Mouse (Mus musculus) CD4-positive, CD25-positive, alpha-beta regulatory T cell, adult 2 months (primary cell): ENCODE results near the gene Gemin4.
A peak's percentile ranks its signal among the peaks of the same experiment; 100 is the strongest.

ENCODE experiments used
- DNase-seq: peaks from one replicate; pipeline ENCODE4 v3.0.0-alpha.2; 2012; ENCODE audit warnings: low read depth, low spot score

Gemin4 gene

GRCm38 (mm10) chr11:76217390-76217800, at the start of gene Gemin4, which contains the start of gene Dbil5:
Gemin4 (minus strand) TSS chr11:76217664.
Dbil5 (plus strand) TSS chr11:76217608.
- DNase-seq: peak; percentile 100

DNA sequence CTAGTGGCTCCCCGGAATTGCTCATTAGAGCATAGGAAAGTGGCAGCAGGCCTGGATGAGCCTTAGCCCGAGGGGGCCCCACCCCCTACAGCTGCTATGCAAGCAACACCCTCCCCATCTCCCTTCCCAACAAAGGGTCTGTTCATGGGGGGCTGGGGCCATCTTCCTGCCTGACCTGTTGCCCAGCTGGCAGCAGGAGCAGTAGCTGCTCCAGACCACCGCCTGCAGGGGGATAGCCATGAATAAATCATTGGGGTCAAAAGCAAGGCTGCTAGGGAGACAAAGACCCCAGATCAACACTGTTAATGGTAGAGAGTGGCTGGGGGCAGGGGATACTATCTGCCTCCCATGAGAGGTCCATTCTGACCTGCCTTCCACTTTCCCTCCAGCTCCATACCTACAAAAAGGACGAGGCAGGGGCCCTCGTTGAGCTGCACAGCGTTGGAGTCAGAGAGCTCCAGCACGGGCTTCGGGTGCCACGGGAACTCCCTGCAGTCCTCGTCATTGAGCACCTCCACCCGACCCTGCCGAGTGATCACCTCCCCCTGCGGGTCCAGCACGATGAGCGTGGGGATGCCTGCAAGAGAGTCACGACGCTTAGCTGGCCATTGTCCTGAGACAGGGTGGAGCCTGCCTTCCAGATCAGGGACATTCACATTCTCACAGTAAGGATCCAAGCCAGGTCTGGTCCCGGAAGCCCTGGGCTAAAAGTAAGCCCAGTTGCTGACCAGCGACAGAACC, 45.3 kb upstream of the Gemin4 start:
- no peak for DNase-seq

DNA sequence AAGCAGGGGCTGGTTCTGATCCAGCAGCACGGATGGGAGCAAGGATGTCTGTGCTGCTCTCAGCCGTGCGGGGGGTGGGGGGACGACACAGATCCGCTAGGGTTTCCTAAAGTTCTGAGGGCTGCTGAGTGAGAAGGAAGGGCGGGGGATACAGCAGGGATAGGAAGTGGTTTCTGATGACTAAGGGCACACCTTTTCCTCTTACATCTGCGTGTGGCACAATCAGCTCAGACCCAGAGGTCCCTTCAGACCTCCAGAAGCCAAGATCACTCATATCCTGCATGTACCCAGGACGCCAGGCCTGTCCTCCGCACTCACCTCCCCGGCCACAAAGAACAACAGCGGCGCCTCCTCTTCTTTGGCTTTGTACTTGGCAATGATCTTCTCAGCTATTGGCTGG, 43.8 kb upstream of the Gemin4 start:
- DNase-seq: peak; percentile 53

DNA sequence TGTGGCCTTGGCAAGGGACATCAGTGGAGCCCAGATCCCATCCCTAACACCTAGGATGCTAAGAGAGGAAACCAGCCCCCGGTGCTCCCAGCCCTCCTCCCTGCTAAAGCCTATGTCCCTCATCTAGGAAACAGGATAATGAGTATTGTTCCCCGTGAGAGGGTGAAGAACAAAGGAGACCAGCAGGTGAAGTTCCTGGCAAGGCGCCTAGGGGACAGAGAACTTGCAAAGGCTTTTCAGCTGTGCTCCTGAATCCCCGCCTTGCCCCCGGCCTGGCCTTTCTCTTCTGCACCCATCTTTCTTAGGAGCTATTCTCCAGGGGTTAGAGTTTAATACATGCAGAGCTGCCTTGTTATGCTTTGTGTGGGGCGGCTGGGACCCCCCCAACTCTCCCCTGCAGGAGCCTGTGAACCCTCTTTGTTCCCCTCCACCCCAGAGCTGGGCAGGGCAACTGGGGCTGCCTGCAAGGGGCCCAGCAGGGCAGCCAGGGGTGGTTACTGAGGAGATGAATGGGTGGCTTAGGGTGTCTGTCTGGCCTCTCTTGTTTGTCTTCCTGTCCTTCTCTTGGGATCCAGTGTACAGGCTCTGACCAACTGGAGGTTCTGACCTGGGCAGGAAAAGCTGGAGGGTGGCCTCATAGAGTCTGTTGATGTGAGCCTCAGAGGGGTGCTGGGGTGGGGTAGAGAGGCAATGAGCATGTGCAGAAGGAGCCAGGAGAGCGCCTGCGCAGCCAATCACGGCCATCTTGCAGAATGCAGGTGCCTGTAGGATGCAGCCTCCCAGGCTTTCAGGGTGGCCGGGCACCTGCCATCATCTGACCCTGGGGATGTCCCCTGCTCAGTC, 43.0 kb upstream of the Gemin4 start:
- no peak for DNase-seq

DNA sequence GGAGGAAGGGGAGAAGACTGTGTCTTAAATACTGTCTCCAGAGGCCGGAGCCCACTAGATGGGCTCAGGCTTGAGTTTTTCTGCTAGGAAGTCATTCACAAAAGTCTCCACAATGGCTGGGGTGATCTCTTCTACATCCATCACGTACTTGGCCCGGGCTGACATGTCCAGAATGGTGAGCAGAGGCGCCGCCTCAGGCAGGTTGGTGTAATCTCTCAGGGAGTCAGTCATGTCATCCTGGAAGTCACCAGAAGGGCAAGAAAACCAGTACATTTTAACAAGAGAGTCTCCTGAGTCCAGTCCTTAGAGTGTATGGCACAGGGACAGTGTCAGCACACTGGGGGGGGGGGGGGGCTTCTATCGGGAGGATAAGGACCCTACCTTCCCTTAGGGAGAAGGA, 41.0 kb upstream of the Gemin4 start:
- no peak for DNase-seq

GRCm38 (mm10) chr11:76257386-76257785, 39.9 kb upstream of the Gemin4 start:
- no peak for DNase-seq

- no peak for DNase-seq
Measured at GRCm38 (mm10) chr11:76256129-76256528, 38.7 kb upstream of the Gemin4 start.

GRCm38 (mm10) chr11:76255431-76256001, 38.1 kb upstream of the Gemin4 start:
- no peak for DNase-seq

GRCm38 (mm10) chr11:76253918-76254264, 36.4 kb upstream of the Gemin4 start:
- no peak for DNase-seq

DNA sequence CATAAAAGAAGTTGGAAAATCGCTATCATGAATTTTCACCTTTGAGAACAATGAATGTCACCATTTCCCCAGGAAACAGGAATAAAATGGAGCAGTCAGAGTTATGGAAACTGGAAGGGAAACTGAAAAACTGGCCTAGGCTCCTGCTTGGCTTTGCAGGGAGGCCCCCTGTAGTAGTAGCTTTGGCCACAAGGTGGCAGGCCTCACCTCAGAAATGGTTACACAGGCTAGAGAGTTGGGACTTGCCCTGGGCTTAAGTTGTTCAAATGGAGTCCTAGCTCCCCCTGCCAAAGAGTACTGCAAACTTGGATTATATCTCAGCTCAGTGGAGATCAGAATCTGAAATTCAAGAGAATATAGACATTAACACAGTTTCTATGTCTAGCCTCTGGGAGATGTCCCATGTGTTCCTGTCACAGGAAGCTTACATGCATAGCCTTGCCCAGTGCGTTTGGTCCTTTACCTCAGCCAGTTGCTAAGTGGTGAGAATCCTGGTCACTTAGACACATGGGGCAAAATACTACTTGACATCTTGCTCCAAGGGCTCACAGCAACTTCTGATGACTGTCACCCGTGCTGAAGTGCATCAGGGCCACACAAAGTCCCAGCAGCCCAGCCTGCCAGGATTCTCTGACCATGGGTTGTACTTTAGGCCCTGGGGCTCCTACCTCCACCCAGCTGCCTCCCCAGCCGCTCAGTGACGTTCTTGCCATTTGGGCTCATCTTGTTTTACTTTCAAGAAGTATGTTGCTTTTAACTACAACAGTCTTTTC, 35.9 kb upstream of the Gemin4 start:
- DNase-seq: peak; percentile 89

DNA sequence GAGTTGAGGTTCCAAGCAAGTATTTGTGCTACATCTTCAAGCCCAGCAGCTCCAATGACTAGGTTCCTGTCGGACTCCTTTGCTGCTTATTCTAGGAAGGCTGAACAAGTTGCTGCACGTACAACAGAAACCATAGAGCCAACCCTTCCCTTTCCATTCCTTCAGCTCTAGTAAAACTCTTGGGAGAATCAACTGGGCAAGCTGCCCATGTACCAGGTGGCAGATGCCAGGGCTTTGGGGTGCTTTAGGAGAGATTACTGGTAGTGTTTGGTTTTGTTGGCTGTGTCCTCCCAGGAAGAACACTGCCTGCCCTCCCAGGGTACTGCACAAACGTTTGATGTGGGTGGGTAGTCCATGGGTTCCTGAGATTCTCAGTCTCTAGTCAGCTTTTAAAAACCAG, 34.6 kb upstream of the Gemin4 start:
- DNase-seq: no peak

DNA sequence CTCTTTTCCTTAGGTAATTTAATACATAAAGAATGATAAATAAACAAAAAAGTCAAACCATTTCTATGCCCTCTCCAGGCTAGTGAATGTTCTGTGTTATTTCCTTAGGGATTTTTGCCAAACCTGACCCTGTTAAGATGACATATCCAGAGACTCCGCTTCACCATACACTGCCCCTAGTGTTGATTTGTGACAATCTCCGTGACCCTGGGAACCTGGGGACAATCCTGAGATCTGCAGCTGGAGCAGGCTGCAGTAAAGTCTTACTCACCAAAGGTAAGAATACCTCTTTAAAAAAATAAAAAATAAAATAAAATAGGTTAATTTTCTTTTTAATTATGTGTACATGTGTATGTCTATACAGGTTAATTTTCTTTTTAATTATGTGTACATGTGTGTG, 29.8 kb upstream of the Gemin4 start:
- DNase-seq: no peak

- DNase-seq: no peak
Measured at GRCm38 (mm10) chr11:76246439-76246838, 29.0 kb upstream of the Gemin4 start.

DNA sequence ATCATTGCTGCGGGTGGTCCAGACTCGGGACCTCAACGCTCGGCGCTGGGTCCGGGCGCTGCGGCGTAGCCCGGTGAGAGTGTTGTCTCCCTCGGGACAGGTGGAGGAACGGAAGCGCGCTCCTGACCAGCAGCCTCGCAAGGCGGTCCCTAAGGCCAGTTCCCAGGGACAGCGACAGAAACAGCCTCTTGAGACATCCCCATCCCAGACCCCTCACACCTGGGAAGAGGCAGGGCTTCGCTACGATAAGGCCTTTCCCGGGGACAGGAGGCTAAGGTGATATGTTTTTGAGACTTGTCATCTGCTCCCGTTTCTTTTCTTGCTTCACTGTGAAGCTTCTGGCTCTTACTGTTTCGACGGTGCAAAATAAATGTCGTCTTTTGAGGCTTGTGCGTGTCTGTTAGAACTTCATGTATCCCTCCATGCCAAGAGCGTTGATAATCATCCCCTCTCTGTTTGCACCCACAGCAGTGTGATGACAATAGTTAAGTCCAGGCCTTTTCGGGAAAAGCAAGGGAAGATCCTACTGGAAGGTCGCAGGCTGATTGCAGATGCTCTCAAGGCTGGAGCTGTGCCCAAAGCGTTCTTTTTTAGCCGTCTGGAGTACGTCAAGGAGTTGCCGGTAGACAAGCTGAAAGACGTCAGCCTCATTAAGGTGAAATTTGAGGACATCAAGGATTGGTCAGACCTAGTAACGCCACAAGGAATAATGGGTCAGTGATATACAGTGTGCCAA, 26.5 kb upstream of the Gemin4 start:
- no peak for DNase-seq

GRCm38 (mm10) chr11:76242901-76243810, 25.7 kb upstream of the Gemin4 start, which contains the start of the genes Mrm3 and Glod4:
Mrm3 (plus strand) TSS chr11:76243715.
Glod4 (minus strand) TSS chr11:76243725.
- DNase-seq: peak; percentile 91

- DNase-seq: no peak
Measured at GRCm38 (mm10) chr11:76239750-76240149, 22.3 kb upstream of the Gemin4 start.

DNA sequence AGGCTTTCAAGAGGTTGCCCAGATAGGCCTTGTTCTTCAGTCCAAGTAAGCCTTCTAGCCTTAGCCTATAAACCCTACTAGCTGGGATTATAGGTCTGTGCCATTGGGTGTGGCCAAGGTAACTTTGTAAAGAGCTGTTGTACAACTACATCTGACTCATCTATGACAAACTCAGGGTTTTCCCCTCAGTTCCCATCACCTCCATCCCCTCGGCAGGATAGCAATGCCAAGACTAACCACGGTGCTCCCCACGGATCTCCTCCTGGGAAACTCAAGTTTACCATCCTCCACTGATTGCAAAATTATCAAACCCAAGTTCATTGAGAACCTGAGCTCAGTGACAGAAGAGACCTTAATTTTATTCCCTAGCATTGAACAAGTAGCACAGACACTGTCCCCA, 18.7 kb upstream of the Gemin4 start:
- DNase-seq: no peak

GRCm38 (mm10) chr11:76225051-76225450, 7.6 kb upstream of the Gemin4 start:
- no peak for DNase-seq

GRCm38 (mm10) chr11:76224631-76225030, 7.2 kb upstream of the Gemin4 start:
- no peak for DNase-seq
